Mouse (Mus musculus) embryonic facial prominence, embryonic 15.5 days (tissue): ENCODE measurements around the gene Abhd4. TPM values are rescaled to one million over a fixed set of nuclear protein-coding genes. Genes with fewer than 3 reads are reported as not detected.

ENCODE experiments used
- ATAC-seq: fragments of 200-750 bp; cut with Nextera tagmentation; 2 replicates; pipeline ENCODE4 v1.8.0; 2017; ENCODE audit warnings: low read depth, moderate TSS enrichment; ENCODE audit not compliant: insufficient number of reproducible peaks, low FRiP score, low TSS enrichment
- H3K27ac ChIP-seq: fragments of 300-500 bp; sonication (generic); replicated peaks from 2 replicates; pipeline ENCODE4 v1.5.1; 2015; ENCODE audit warnings: mild to moderate bottlenecking, inconsistent platforms
- H3K27me3 ChIP-seq: fragments of 300-500 bp; sonication (generic); 2 replicates; pipeline ENCODE4 v1.6.1; 2015; ENCODE audit warnings: inconsistent platforms
- H3K36me3 ChIP-seq: fragments of 300-500 bp; sonication (generic); 2 replicates; pipeline ENCODE4 v1.6.1; 2015; ENCODE audit warnings: mild to moderate bottlenecking, inconsistent platforms
- H3K4me1 ChIP-seq: fragments of 300-500 bp; sonication (generic); 2 replicates; pipeline ENCODE4 v1.6.1; 2015; ENCODE audit warnings: inconsistent platforms
- H3K4me2 ChIP-seq: fragments of 300-500 bp; sonication (generic); replicated peaks from 2 replicates; pipeline ENCODE4 v1.6.1; 2015; ENCODE audit warnings: mild to moderate bottlenecking, inconsistent platforms
- H3K4me3 ChIP-seq: fragments of 300-500 bp; sonication (generic); replicated peaks from 2 replicates; pipeline ENCODE4 v1.5.1; 2015; ENCODE audit warnings: mild to moderate bottlenecking, inconsistent platforms
- H3K9ac ChIP-seq: fragments of 300-500 bp; sonication (generic); 2 replicates; pipeline ENCODE4 v1.6.1; 2015; ENCODE audit warnings: inconsistent platforms
- H3K9me3 ChIP-seq: fragments of 300-500 bp; sonication (generic); replicated peaks from 2 replicates; pipeline ENCODE4 v1.6.1; 2016; ENCODE audit warnings: inconsistent platforms
- WGBS: fragments of 180-500 bp; shearing (Covaris S2); methylation state at CpG from one replicate; pipeline ENCODE4 v1.1.7; 2015; 5-methylcytosine and 5-hydroxymethylcytosine counted together
- polyA plus RNA-seq: library from polyadenylated mRNA; unstranded; fragments of >200 nt; fragmentation: Nextera tagmentation; extraction: Ambion mirVana; gene quantifications from 2 replicates; pipeline ENCODE4 v1.2.1, GENCODE M21; 2015

Gene Abhd4
- polyA plus RNA-seq, 1 experiment from 2014 or later = 66.7 TPM

- no peaks in the 10 kb centered on the region for H3K9me3 ChIP-seq
- H3K9ac ChIP-seq = no peak overlapping the region
- H3K4me3 ChIP-seq = no peak overlapping the region
- H3K4me2 ChIP-seq = no peak overlapping the region
- no peaks in the 10 kb centered on the region for H3K27me3 ChIP-seq
- no peak for ATAC-seq
- H3K27ac ChIP-seq = no peak overlapping the region
- H3K4me1 ChIP-seq = peaks cover 24% of the 10 kb centered on the region
- H3K36me3 ChIP-seq = peaks cover 47% of the 10 kb centered on the region
- 87% methylated on average over 3 of the region's 3 CpGs for WGBS
Measured at GRCm38 (mm10) chr14:54246232-54246631, 7.8 kb upstream of the Abhd4 start.

DNA sequence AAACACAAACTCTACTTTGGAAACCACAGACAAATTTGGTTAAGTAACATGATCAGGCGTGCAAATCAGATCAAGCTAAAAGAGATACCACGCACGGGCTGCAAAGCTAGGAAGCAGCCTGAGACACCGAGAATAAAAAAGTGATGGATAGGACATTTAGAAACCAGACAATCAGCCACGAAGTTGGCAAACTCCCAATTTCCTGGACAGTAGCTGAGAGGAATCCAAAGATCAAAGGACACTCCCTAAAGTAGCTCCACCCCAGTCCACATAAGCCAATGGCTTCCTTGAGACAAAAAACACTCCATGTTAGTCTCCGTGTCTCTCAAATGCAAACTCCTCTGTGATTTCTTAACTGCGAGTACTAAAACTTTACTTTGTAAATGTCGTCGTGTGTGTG lies 4.7 kb upstream of the Abhd4 start:
- H3K27ac ChIP-seq = no peak overlapping the region
- H3K9ac ChIP-seq = no peak overlapping the region
- H3K9me3 ChIP-seq = no peaks in the 10 kb centered on the region
- H3K36me3 ChIP-seq = peaks cover 26% of the 10 kb centered on the region
- H3K4me1 ChIP-seq = peaks cover 38% of the 10 kb centered on the region
- no peaks in the 10 kb centered on the region for H3K27me3 ChIP-seq
- H3K4me3 ChIP-seq = no peak overlapping the region
- WGBS = 42% methylated on average over 9 of the region's 9 CpGs
- no peak for ATAC-seq
- H3K4me2 ChIP-seq = no peak overlapping the region

GRCm38 (mm10) chr14:54250122-54250521 lies 3.9 kb upstream of the Abhd4 start:
- 58% methylated on average over 4 of the region's 4 CpGs for WGBS

GRCm38 (mm10) chr14:54254670-54255202 lies 748 bp downstream of the Abhd4 start:
- H3K27me3 ChIP-seq = no peaks in the 10 kb centered on the region
- H3K4me2 ChIP-seq = peak overlapping the region; percentile 79
- 57% methylated on average over 12 of the region's 12 CpGs for WGBS
- peak overlapping the region; percentile 75 for H3K4me3 ChIP-seq
- H3K9ac ChIP-seq = no peak overlapping the region
- ATAC-seq = no peak
- no peaks in the 10 kb centered on the region for H3K36me3 ChIP-seq
- H3K9me3 ChIP-seq = no peaks in the 10 kb centered on the region
- H3K27ac ChIP-seq = no peak overlapping the region
- peaks cover 48% of the 10 kb centered on the region for H3K4me1 ChIP-seq

More at GRCm38 (mm10) chr14:54250122-54250521, 3.9 kb upstream of the Abhd4 start:
- ATAC-seq = no peak
- Histone ChIP-seq H3K27me3 (no peaks in the 10 kb centered on the region), H3K36me3 (peaks cover 21% of the 10 kb centered on the region), H3K4me3 (no peak overlapping the region), H3K9ac (no peak overlapping the region; the same call in 1 of the 2 replicates), H3K9me3 (no peaks in the 10 kb centered on the region), H3K27ac (no peak overlapping the region), H3K4me2 (no peak overlapping the region), H3K4me1 (peaks cover 46% of the 10 kb centered on the region)

DNA sequence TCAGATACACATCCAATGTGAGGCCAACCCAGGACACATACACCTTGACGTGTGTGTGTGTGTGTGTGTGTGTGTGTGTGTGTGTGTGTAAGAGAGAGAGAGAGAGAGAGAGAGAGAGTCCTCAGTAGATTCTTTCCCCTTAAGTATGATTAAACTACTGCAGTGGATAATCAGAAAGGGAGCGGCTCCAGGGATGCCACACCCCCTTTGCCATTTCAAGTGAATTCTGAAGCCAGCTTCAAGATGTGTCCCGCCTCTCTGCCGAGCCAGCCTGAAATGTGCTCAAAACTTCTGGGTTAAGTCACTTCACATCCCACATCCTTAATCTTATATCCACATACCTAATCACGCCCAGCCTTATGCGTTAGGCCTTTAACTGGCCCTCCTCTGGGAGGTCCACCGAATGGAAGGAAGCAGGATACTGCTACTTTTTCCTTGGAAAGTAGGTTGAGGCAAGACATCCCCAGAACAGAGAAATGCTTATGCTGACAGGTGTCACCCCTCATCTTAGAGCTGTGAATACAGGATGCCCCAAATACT lies 4.2 kb downstream of the Abhd4 start:
- no peaks in the 10 kb centered on the region for H3K9me3 ChIP-seq
- no peak for ATAC-seq
- 52% methylated on average over 7 of the region's 7 CpGs for WGBS
- H3K27me3 ChIP-seq = no peaks in the 10 kb centered on the region
- H3K4me3 ChIP-seq = no peak overlapping the region; the same call in 1 of the 2 replicates
- peaks cover 12% of the 10 kb centered on the region; the same call in 1 of the 2 replicates for H3K36me3 ChIP-seq
- H3K9ac ChIP-seq = no peak overlapping the region
- no peak overlapping the region for H3K27ac ChIP-seq
- peaks cover 30% of the 10 kb centered on the region for H3K4me1 ChIP-seq
- peak overlapping the region; percentile 78 for H3K4me2 ChIP-seq

DNA sequence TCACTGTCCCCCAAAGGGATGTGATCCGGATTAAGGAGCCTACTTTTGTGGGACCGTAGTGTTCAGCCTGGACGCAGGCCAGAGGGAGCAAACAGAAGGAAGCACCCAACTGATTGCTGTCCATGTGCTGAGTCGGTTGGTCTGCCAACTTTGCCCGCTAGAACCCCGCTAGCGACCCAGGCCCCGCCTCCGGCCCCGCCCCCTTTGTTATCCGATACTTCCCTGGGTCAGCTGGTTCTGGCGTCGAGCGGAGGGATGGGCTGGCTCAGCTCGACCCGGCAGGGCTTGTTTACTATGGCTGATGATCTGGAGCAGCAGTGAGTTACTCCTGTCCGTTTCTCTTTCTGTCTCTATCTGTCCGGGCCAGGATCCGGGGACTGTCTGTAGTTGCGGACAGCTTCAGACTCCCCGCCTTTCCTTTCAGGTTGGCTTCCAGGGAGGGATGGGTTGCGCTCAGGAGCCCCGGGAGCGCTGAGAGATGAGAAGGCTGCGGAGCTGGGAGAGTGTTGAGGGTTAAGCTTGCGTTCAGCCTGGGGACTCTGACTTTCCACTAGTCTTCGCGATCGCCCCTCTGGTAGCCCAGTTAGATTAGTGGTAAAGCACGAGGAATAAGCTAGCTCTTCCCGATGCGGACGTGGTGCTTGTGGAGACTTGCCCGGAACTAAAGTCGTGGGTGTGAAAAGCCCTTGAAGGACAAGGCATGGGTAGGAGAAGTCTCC lies 5.2 kb downstream of the Abhd4 start:
- peak; percentile 92 for ATAC-seq
- WGBS = under 1% methylated on average over 35 of the region's 35 CpGs
- Histone ChIP-seq H3K27ac (peak overlapping the region; percentile 85), H3K27me3 (no peaks in the 10 kb centered on the region), H3K9ac (peak overlapping the region; percentile 43), H3K4me2 (peak overlapping the region; percentile 78), H3K4me1 (peaks cover 30% of the 10 kb centered on the region), H3K4me3 (peak overlapping the region; percentile 65), H3K36me3 (peaks cover 20% of the 10 kb centered on the region), H3K9me3 (no peaks in the 10 kb centered on the region)

- peak overlapping the region; percentile 65 for H3K4me3 ChIP-seq
- H3K9ac ChIP-seq = peak overlapping the region; percentile 43
- H3K27me3 ChIP-seq = no peaks in the 10 kb centered on the region
- peaks cover 23% of the 10 kb centered on the region for H3K36me3 ChIP-seq
- 9% methylated on average over 8 of the region's 8 CpGs for WGBS
- no peak for ATAC-seq
- peak overlapping the region; percentile 85 for H3K27ac ChIP-seq
- H3K4me2 ChIP-seq = peak overlapping the region; percentile 78
- H3K4me1 ChIP-seq = peaks cover 26% of the 10 kb centered on the region
- H3K9me3 ChIP-seq = no peaks in the 10 kb centered on the region
Measured at GRCm38 (mm10) chr14:54259722-54260085, 5.7 kb downstream of the Abhd4 start.

GRCm38 (mm10) chr14:54260196-54260595 lies 6.2 kb downstream of the Abhd4 start:
- H3K27me3 ChIP-seq = no peaks in the 10 kb centered on the region
- H3K36me3 ChIP-seq = peaks cover 23% of the 10 kb centered on the region
- no peaks in the 10 kb centered on the region for H3K9me3 ChIP-seq
- peak overlapping the region; percentile 65; the same call in 1 of the 2 replicates for H3K4me3 ChIP-seq
- WGBS = 69% methylated on average over 2 of the region's 2 CpGs
- no peak overlapping the region for H3K9ac ChIP-seq
- H3K4me2 ChIP-seq = peak overlapping the region; percentile 78
- ATAC-seq = no peak
- H3K4me1 ChIP-seq = peaks cover 21% of the 10 kb centered on the region
- no peak overlapping the region for H3K27ac ChIP-seq

DNA sequence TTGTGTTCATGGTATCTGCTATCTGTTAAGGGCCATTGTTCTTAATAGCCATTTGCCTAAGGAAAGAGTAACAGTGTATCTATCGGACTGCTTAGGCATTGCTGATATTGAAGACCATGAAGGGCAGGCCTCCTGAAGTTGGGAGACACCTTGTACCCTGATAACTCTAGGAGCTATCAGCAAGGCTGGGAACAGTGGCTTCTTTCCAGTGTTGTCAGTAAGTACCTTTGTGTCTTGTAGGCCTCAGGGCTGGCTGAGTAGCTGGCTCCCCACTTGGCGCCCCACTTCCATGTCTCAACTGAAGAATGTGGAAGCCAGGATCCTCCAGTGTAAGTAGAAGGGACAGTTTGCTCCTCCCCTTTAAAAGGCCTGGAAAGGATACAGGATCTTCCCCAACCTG lies 7.4 kb downstream of the Abhd4 start:
- H3K27ac ChIP-seq = no peak overlapping the region
- 86% methylated on average over 2 of the region's 2 CpGs for WGBS
- H3K4me1 ChIP-seq = peaks cover 21% of the 10 kb centered on the region

DNA sequence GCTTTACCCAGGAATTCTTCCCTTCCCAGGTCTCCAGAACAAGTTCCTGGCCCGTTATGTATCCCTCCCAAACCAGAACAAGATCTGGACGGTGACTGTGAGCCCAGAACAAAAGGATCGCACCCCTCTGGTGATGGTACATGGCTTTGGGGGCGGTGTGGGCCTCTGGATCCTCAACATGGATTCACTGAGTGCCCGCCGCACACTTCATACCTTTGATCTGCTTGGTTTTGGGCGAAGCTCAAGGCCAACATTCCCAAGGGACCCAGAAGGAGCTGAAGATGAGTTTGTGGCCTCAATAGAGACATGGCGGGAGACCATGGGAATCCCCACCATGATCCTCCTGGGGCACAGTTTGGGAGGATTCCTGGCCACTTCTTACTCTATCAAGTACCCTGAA lies 8.6 kb downstream of the Abhd4 start:
- Histone ChIP-seq H3K4me3 (no peak overlapping the region), H3K9ac (no peak overlapping the region), H3K4me1 (peaks cover 21% of the 10 kb centered on the region), H3K4me2 (no peak overlapping the region), H3K9me3 (no peaks in the 10 kb centered on the region), H3K27me3 (no peaks in the 10 kb centered on the region), H3K36me3 (peaks cover 37% of the 10 kb centered on the region), H3K27ac (no peak overlapping the region)
- no peak for ATAC-seq
- WGBS = 92% methylated on average over 8 of the region's 8 CpGs

More for the DNA sequence above, 7.4 kb downstream of the Abhd4 start:
- no peaks in the 10 kb centered on the region for H3K9me3 ChIP-seq
- no peak overlapping the region for H3K9ac ChIP-seq
- H3K4me3 ChIP-seq = no peak overlapping the region
- H3K4me2 ChIP-seq = no peak overlapping the region
- no peaks in the 10 kb centered on the region for H3K27me3 ChIP-seq
- H3K36me3 ChIP-seq = peaks cover 24% of the 10 kb centered on the region
- no peak for ATAC-seq

DNA sequence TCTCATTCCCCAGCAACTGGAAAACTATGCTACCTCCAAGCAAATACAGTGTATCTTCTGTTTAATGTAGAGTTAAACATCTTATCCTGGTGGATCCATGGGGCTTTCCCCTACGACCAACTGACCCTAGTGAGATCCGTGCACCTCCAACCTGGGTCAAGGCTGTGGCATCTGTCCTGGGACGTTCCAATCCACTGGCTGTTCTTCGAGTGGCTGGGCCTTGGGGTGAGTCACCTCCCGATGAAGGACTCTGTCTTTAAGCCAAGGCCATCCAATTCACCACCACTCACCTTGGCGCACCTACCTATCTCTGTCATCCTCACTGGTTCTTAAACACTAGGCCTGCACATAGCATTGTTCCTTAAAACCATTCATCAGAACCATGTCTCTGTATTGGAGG lies 9.1 kb downstream of the Abhd4 start:
- ATAC-seq = no peak
- 86% methylated on average over 6 of the region's 6 CpGs for WGBS
- Histone ChIP-seq H3K4me3 (no peak overlapping the region), H3K9me3 (no peaks in the 10 kb centered on the region), H3K4me1 (peaks cover 21% of the 10 kb centered on the region), H3K27ac (no peak overlapping the region), H3K27me3 (no peaks in the 10 kb centered on the region), H3K9ac (no peak overlapping the region), H3K4me2 (no peak overlapping the region), H3K36me3 (peaks cover 42% of the 10 kb centered on the region)
